Mouse (Mus musculus) forebrain, embryonic 11.5 days (tissue): ENCODE measurements around the gene Apoa5. TPM values are rescaled to one million over a fixed set of nuclear protein-coding genes. Genes with fewer than 3 reads are reported as not detected.

Experiments
- ATAC-seq: fragments of 200-750 bp; cut with Nextera tagmentation; replicated peaks from 2 replicates; pipeline ENCODE4 v1.8.0; 2017; ENCODE audit warnings: moderate TSS enrichment; ENCODE audit not compliant: low FRiP score
- DNase-seq: peaks from one replicate; pipeline ENCODE4 v3.0.0-alpha.2; 2017; ENCODE audit warnings: low spot score
- H3K27ac ChIP-seq: fragments of 300-500 bp; sonication (generic); 2 replicates; pipeline ENCODE4 v1.5.1; 2014; ENCODE audit warnings: low read depth, low read length
- H3K27me3 ChIP-seq: fragments of 300-500 bp; sonication (generic); 2 replicates; pipeline ENCODE4 v1.6.1; 2014; ENCODE audit warnings: mild to moderate bottlenecking, low read length, mixed read lengths; ENCODE audit not compliant: control insufficient read depth, insufficient read depth
- H3K36me3 ChIP-seq: fragments of 300-500 bp; sonication (generic); 2 replicates; pipeline ENCODE4 v1.6.1; 2014; ENCODE audit warnings: mild to moderate bottlenecking, low read length, moderate library complexity, mixed read lengths; ENCODE audit not compliant: control insufficient read depth, insufficient read depth
- H3K4me1 ChIP-seq: fragments of 300-500 bp; sonication (generic); replicated peaks from 2 replicates; pipeline ENCODE4 v1.6.1; 2014; ENCODE audit warnings: low read length, mixed read lengths; ENCODE audit not compliant: control insufficient read depth, insufficient read depth
- H3K4me2 ChIP-seq: fragments of 300-500 bp; sonication (generic); 2 replicates; pipeline ENCODE4 v1.6.1; 2014; ENCODE audit warnings: low read depth, mild to moderate bottlenecking, low read length, moderate library complexity, mixed read lengths; ENCODE audit not compliant: severe bottlenecking
- H3K4me3 ChIP-seq: fragments of 300-500 bp; sonication (generic); 2 replicates; pipeline ENCODE4 v1.5.1; 2014; ENCODE audit warnings: low read depth, low read length
- H3K9ac ChIP-seq: fragments of 300-500 bp; sonication (generic); 2 replicates; pipeline ENCODE4 v1.6.1; 2014; ENCODE audit warnings: low read length
- H3K9me3 ChIP-seq: fragments of 300-500 bp; sonication (generic); 2 replicates; pipeline ENCODE4 v1.6.1; 2016; ENCODE audit warnings: low read length, mixed read lengths; ENCODE audit not compliant: control insufficient read depth
- WGBS: fragments of 180-500 bp; shearing (Covaris S2); extraction: QIAGEN DNeasy Blood & Tissue Kit; methylation state at CpG from one replicate; pipeline ENCODE4 v1.1.7; 2014; 5-methylcytosine and 5-hydroxymethylcytosine counted together
- polyA plus RNA-seq: library from polyadenylated mRNA; unstranded; fragments of >200 nt; fragmentation: Nextera tagmentation; extraction: Ambion mirVana; gene quantifications from 2 replicates; pipeline ENCODE4 v1.2.1, GENCODE M21; 2014

The Apoa5 gene
- polyA plus RNA-seq, 1 experiment from 2014 or later: not detected

GRCm38 (mm10) chr9:46235196-46235595 is 33.2 kb upstream of the Apoa5 start:
- Histone ChIP-seq H3K27me3 (no peaks in the 10 kb centered on the region), H3K36me3 (no peaks in the 10 kb centered on the region), H3K4me3 (no peak overlapping the region), H3K9ac (no peak overlapping the region), H3K4me2 (no peak overlapping the region), H3K9me3 (no peaks in the 10 kb centered on the region), H3K4me1 (peaks cover 5% of the 10 kb centered on the region; the same call in 1 of the 2 replicates), H3K27ac (no peak overlapping the region)
- ATAC-seq: no peak
- WGBS: 88% methylated on average over 6 of the region's 6 CpGs
- no peak for DNase-seq

- no peak within 1 kb of the TSS for H3K27ac ChIP-seq
These were observed 33.0 kb upstream of the Apoa5 start, which contains the start of gene Apoc3 for GRCm38 (mm10) chr9:46235596-46235648. Gene Apoc3 (minus strand): TSS chr9:46235636.

GRCm38 (mm10) chr9:46235649-46236048 is 32.8 kb upstream of the Apoa5 start:
- 38% methylated on average over 4 of the region's 4 CpGs for WGBS
- Histone ChIP-seq H3K9ac (no peak overlapping the region), H3K27ac (no peak overlapping the region), H3K9me3 (no peaks in the 10 kb centered on the region), H3K4me2 (no peak overlapping the region), H3K27me3 (no peaks in the 10 kb centered on the region), H3K36me3 (no peaks in the 10 kb centered on the region), H3K4me3 (no peak overlapping the region), H3K4me1 (peaks cover 2% of the 10 kb centered on the region; the same call in 1 of the 2 replicates)
- DNase-seq: no peak
- no peak for ATAC-seq

More at GRCm38 (mm10) chr9:46235596-46235648, 33.0 kb upstream of the Apoa5 start, which contains the start of gene Apoc3:
- Histone ChIP-seq H3K9me3 (no peaks in the 10 kb centered on the region), H3K27me3 (no peaks in the 10 kb centered on the region), H3K4me2 (no peak within 1 kb of the TSS), H3K36me3 (no peaks in the 10 kb centered on the region), H3K4me3 (no peak within 1 kb of the TSS), H3K9ac (no peak within 1 kb of the TSS), H3K4me1 (peaks cover 4% of the 10 kb centered on the region; the same call in 1 of the 2 replicates)
- ATAC-seq: no peak
- no peak for DNase-seq

GRCm38 (mm10) chr9:46238850-46239249 is 29.6 kb upstream of the Apoa5 start:
- Histone ChIP-seq H3K27ac (no peak overlapping the region), H3K4me1 (no peaks in the 10 kb centered on the region), H3K36me3 (no peaks in the 10 kb centered on the region), H3K9me3 (no peaks in the 10 kb centered on the region), H3K4me2 (no peak overlapping the region), H3K9ac (no peak overlapping the region), H3K27me3 (no peaks in the 10 kb centered on the region), H3K4me3 (no peak overlapping the region)
- DNase-seq: no peak
- no peak for ATAC-seq
- 87% methylated on average over 7 of the region's 7 CpGs for WGBS

GRCm38 (mm10) chr9:46240526-46241153 is 27.8 kb upstream of the Apoa5 start, which contains the start of gene Apoa4:
Gene Apoa4 (plus strand): TSS chr9:46240696.
- no peaks in the 10 kb centered on the region for H3K27me3 ChIP-seq
- no peak within 1 kb of the TSS for H3K4me2 ChIP-seq
- ATAC-seq: no peak
- no peaks in the 10 kb centered on the region for H3K9me3 ChIP-seq
- H3K9ac ChIP-seq: no peak within 1 kb of the TSS
- no peak within 1 kb of the TSS for H3K27ac ChIP-seq
- WGBS: 72% methylated on average over 7 of the region's 7 CpGs
- no peak for DNase-seq
- H3K4me1 ChIP-seq: no peaks in the 10 kb centered on the region
- H3K36me3 ChIP-seq: no peaks in the 10 kb centered on the region
- no peak within 1 kb of the TSS for H3K4me3 ChIP-seq

GRCm38 (mm10) chr9:46241818-46242217 is 26.6 kb upstream of the Apoa5 start:
- Histone ChIP-seq H3K4me2 (no peak overlapping the region), H3K27me3 (no peaks in the 10 kb centered on the region), H3K9ac (no peak overlapping the region), H3K36me3 (no peaks in the 10 kb centered on the region), H3K27ac (no peak overlapping the region), H3K4me1 (no peaks in the 10 kb centered on the region), H3K4me3 (no peak overlapping the region), H3K9me3 (no peaks in the 10 kb centered on the region)
- ATAC-seq (no peak), DNase-seq (no peak)
- 70% methylated on average over 2 of the region's 2 CpGs for WGBS

GRCm38 (mm10) chr9:46243122-46243521 is 25.3 kb upstream of the Apoa5 start:
- Histone ChIP-seq H3K4me1 (no peaks in the 10 kb centered on the region), H3K36me3 (no peaks in the 10 kb centered on the region), H3K9ac (no peak overlapping the region), H3K4me2 (no peak overlapping the region), H3K9me3 (no peaks in the 10 kb centered on the region), H3K27ac (no peak overlapping the region), H3K27me3 (no peaks in the 10 kb centered on the region), H3K4me3 (no peak overlapping the region)
- DNase-seq (no peak), ATAC-seq (no peak)
- 80% methylated on average over 4 of the region's 4 CpGs for WGBS

GRCm38 (mm10) chr9:46243584-46243983 is 24.8 kb upstream of the Apoa5 start:
- H3K36me3 ChIP-seq: no peaks in the 10 kb centered on the region

GRCm38 (mm10) chr9:46246752-46247324 is 21.6 kb upstream of the Apoa5 start:
- peak; percentile 80 for DNase-seq
- no peak overlapping the region for H3K4me2 ChIP-seq
- WGBS: 26% methylated on average over 11 of the region's 11 CpGs
- ATAC-seq: 0 out of 2 replicates have a peak, but pooled peaks have one; percentile 53
- H3K27me3 ChIP-seq: no peaks in the 10 kb centered on the region
- no peaks in the 10 kb centered on the region for H3K9me3 ChIP-seq
- no peak overlapping the region for H3K27ac ChIP-seq
- no peaks in the 10 kb centered on the region for H3K4me1 ChIP-seq
- no peak overlapping the region for H3K4me3 ChIP-seq
- H3K36me3 ChIP-seq: no peaks in the 10 kb centered on the region
- H3K9ac ChIP-seq: no peak overlapping the region

More at GRCm38 (mm10) chr9:46243584-46243983, 24.8 kb upstream of the Apoa5 start:
- Histone ChIP-seq H3K4me2 (no peak overlapping the region), H3K4me3 (no peak overlapping the region), H3K9ac (no peak overlapping the region), H3K9me3 (no peaks in the 10 kb centered on the region), H3K4me1 (no peaks in the 10 kb centered on the region), H3K27ac (no peak overlapping the region), H3K27me3 (no peaks in the 10 kb centered on the region)
- DNase-seq (no peak), ATAC-seq (no peak)
- WGBS: 58% methylated on average over 8 of the region's 8 CpGs
